Mouse (Mus musculus) kidney, adult 2 months (tissue): ENCODE data around the gene Slc35b4. TPM values are rescaled to one million over a fixed set of nuclear protein-coding genes. Genes with fewer than 3 reads are reported as not detected.
A peak's percentile ranks its signal among the peaks of the same experiment; 100 is the strongest.

Experiments used
- DNase-seq: peaks from one replicate; pipeline ENCODE4 v3.0.0; 2021
- H3K27ac ChIP-seq: fragments of 200-500 bp; 2 replicates; pipeline ENCODE4 v1.5.1; 2012; ENCODE audit warnings: low read depth, low read length, control low read depth, inconsistent platforms; ENCODE audit not compliant: insufficient read depth
- H3K27me3 ChIP-seq: fragments of 200-500 bp; replicated peaks from 2 replicates; pipeline ENCODE4 v1.6.1; 2012; ENCODE audit warnings: mild to moderate bottlenecking, moderate library complexity, low read length, inconsistent platforms; ENCODE audit not compliant: control insufficient read depth, insufficient read depth
- H3K36me3 ChIP-seq: fragments of 200-500 bp; 2 replicates; pipeline ENCODE4 v1.6.1; 2012; ENCODE audit warnings: mild to moderate bottlenecking, moderate library complexity, low read length, inconsistent platforms; ENCODE audit not compliant: control insufficient read depth, insufficient read depth
- H3K4me1 ChIP-seq: fragments of 200-500 bp; 2 replicates; pipeline ENCODE4 v1.6.1; 2011; ENCODE audit warnings: low read length; ENCODE audit not compliant: control insufficient read depth, insufficient read depth
- H3K4me3 ChIP-seq: fragments of 200-500 bp; 2 replicates; pipeline ENCODE4 v1.5.1; 2011; ENCODE audit warnings: mild to moderate bottlenecking, low read depth, low read length, control low read depth; ENCODE audit not compliant: insufficient read depth
- CTCF ChIP-seq: fragments of 200-500 bp; conservative IDR thresholded peaks from 2 replicates; pipeline ENCODE4 v1.5.1; 2011; ENCODE audit warnings: low read depth, mild to moderate bottlenecking, control low read depth, low read length, moderate library complexity, mixed read lengths; ENCODE audit not compliant: insufficient read depth, insufficient read length
- POLR2A ChIP-seq: fragments of 200-500 bp; IDR thresholded peaks from one replicate; pipeline ENCODE4 v1.6.1; 2011; ENCODE audit warnings: low read depth, low read length, control low read depth
- WGBS: fragments of 180-500 bp; shearing (Covaris S2); methylation state at CpG from one replicate; pipeline ENCODE4 v1.1.7; 2018; 5-methylcytosine and 5-hydroxymethylcytosine counted together
- polyA plus RNA-seq: library from polyadenylated mRNA; depleted of rRNA; stranded (reverse); fragments of >200 nt; gene quantifications from 2 replicates; pipeline ENCODE4 v1.2.3, GENCODE M21; 2012; rRNA removed

Slc35b4 gene
- 88.5 and 90.9 TPM in 2 replicates for polyA plus RNA-seq

- Histone ChIP-seq H3K4me1 (peaks cover 47% of the 10 kb centered on the region), H3K4me3 (peak within 1 kb of the TSS; percentile 77), H3K27me3 (no peaks in the 10 kb centered on the region), H3K36me3 (no peaks in the 10 kb centered on the region), H3K27ac (peak within 1 kb of the TSS; percentile 99)
- DNase-seq: peak; percentile 98
- under 1% methylated on average over 29 of the region's 29 CpGs for WGBS
- TF ChIP-seq POLR2A (no peak), CTCF (no peak)
These were observed at the start of gene Slc35b4 for GRCm38 (mm10) chr6:34176864-34177247. Gene Slc35b4, minus strand, starts transcription at chr6:34177111.

GRCm38 (mm10) chr6:34225004-34225599 lies 48.2 kb upstream of the Slc35b4 start:
- WGBS: 94% methylated on average over 3 of the region's 3 CpGs

GRCm38 (mm10) chr6:34216450-34217319 lies 39.8 kb upstream of the Slc35b4 start:
- Histone ChIP-seq H3K36me3 (no peaks in the 10 kb centered on the region), H3K27me3 (no peaks in the 10 kb centered on the region), H3K4me3 (no peak overlapping the region), H3K4me1 (no peaks in the 10 kb centered on the region), H3K27ac (no peak overlapping the region)
- no peak for TF ChIP-seq CTCF
- no peak for TF ChIP-seq POLR2A
- no peak for DNase-seq
- WGBS: 59% methylated on average over 9 of the region's 9 CpGs

More at GRCm38 (mm10) chr6:34225004-34225599, 48.2 kb upstream of the Slc35b4 start:
- Histone ChIP-seq H3K4me1 (no peaks in the 10 kb centered on the region), H3K36me3 (no peaks in the 10 kb centered on the region), H3K27me3 (no peaks in the 10 kb centered on the region), H3K4me3 (no peak overlapping the region), H3K27ac (no peak overlapping the region)
- no peak for TF ChIP-seq POLR2A
- no peak for TF ChIP-seq CTCF
- DNase-seq: no peak

DNA sequence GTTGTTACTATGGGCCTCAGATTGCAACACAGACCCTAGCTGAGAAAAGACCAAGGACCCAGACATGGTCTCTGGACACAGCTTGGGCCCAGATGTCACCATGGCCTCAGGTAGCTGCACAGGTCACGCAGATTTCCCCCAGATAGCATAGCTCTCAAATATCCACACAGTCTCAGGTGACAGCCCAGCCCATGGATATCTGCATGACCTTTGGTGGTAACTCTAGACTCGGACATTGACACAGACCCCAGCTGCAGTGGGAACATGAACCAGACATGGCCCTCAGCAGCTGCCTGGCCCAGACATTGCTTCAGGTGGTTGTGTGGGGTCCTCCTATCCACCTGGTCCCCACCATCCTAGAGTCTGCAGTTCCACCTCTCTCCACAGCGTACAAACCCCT lies 28.8 kb upstream of the Slc35b4 start:
- WGBS: 93% methylated on average over 3 of the region's 3 CpGs
- Histone ChIP-seq H3K27me3 (no peaks in the 10 kb centered on the region), H3K4me1 (no peaks in the 10 kb centered on the region), H3K36me3 (no peaks in the 10 kb centered on the region), H3K4me3 (no peak overlapping the region), H3K27ac (no peak overlapping the region)
- no peak for DNase-seq
- TF ChIP-seq POLR2A (no peak), CTCF (no peak)

- Histone ChIP-seq H3K27me3 (no peaks in the 10 kb centered on the region), H3K4me1 (no peaks in the 10 kb centered on the region), H3K36me3 (no peaks in the 10 kb centered on the region), H3K4me3 (no peak overlapping the region), H3K27ac (no peak overlapping the region)
- 64% methylated on average over 8 of the region's 8 CpGs for WGBS
- TF ChIP-seq CTCF (peak; percentile 49), POLR2A (no peak)
- DNase-seq: peak; percentile 24
These were observed 28.2 kb upstream of the Slc35b4 start for GRCm38 (mm10) chr6:34204971-34205572.

GRCm38 (mm10) chr6:34203503-34203902 lies 26.6 kb upstream of the Slc35b4 start:
- WGBS: 69% methylated on average over 7 of the region's 7 CpGs
- no peak overlapping the region for H3K4me3 ChIP-seq
- TF ChIP-seq CTCF: no peak
- no peak for TF ChIP-seq POLR2A
- no peaks in the 10 kb centered on the region for H3K4me1 ChIP-seq
- DNase-seq: no peak
- H3K27me3 ChIP-seq: no peaks in the 10 kb centered on the region
- H3K27ac ChIP-seq: no peak overlapping the region
- no peaks in the 10 kb centered on the region for H3K36me3 ChIP-seq

DNA sequence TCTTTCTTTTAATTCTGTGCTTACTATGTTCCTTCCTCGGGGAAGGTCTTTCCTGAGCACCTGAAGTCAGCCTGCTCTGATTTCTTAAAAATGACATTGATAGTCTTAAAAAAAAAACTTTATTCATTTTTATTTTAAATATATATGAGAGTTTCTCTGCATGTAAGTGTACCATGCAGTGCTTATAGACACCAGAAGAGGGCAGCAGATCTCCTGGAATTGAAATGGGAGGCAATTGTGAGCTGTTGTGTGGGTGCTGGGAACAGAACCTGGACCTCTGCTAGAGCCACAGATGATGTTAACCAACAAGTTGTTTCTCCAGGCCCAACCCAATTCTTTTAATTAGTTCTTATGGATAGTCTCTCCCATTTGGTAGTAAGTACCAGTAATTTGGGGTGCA lies 18.1 kb upstream of the Slc35b4 start:
- TF ChIP-seq CTCF: 0 out of 2 replicates have a peak, but pooled peaks have one; percentile 18
- no peak for TF ChIP-seq POLR2A
- no peak overlapping the region for H3K27ac ChIP-seq

More for the DNA sequence above, 18.1 kb upstream of the Slc35b4 start:
- 92% methylated on average over 1 of the region's 1 CpGs for WGBS
- Histone ChIP-seq H3K27me3 (no peaks in the 10 kb centered on the region), H3K36me3 (no peaks in the 10 kb centered on the region), H3K4me3 (no peak overlapping the region), H3K4me1 (no peaks in the 10 kb centered on the region)
- no peak for DNase-seq
